Mouse (Mus musculus) adrenal gland (tissue): ENCODE measurements around the gene Ptprj.
"Not testable (repeated sequence)": the region's sequence is repeated elsewhere in the genome, so short reads cannot be mapped to it uniquely, and the experiment has no call there.

Experiments
- intact Hi-C: fragments of 180-260 bp; cut with DNase I; formaldehyde crosslinking; loops from one replicate; pipeline ENCODE4 v1.15.1; 2025

Gene Ptprj

GRCm38 (mm10) chr2:90441811-90442210 is 138.6 kb downstream of the Ptprj start:
- intact Hi-C loops = not testable (repeated sequence)

- intact Hi-C loops = not testable (repeated sequence)
Measured at GRCm38 (mm10) chr2:90440169-90440568, 140.3 kb downstream of the Ptprj start.

GRCm38 (mm10) chr2:90437453-90437852 is 143.0 kb downstream of the Ptprj start:
- intact Hi-C loops = not testable (repeated sequence)

- intact Hi-C loops = not testable (repeated sequence)
Measured at GRCm38 (mm10) chr2:90429782-90430181, 150.7 kb downstream of the Ptprj start.

- intact Hi-C loops = not testable (repeated sequence)
Measured at GRCm38 (mm10) chr2:90428988-90429717, 151.3 kb downstream of the Ptprj start.

- intact Hi-C loops = not testable (repeated sequence)
Measured at GRCm38 (mm10) chr2:90424937-90425336, 155.5 kb downstream of the Ptprj start.

- intact Hi-C loops = not testable (repeated sequence)
Measured at GRCm38 (mm10) chr2:90422282-90422681, 158.2 kb downstream of the Ptprj start.

- intact Hi-C loops = not testable (repeated sequence)
Measured at GRCm38 (mm10) chr2:90414110-90414821, 166.2 kb downstream of the Ptprj start.

- intact Hi-C loops = not testable (repeated sequence)
Measured at GRCm38 (mm10) chr2:90398633-90399107, 181.8 kb downstream of the Ptprj start, which contains the start of gene Olfr1274-ps. TSS of gene Olfr1274-ps (plus strand) at chr2:90398683.
